Mouse (Mus musculus): ENCODE measurements around the gene Plcl1.
"Not testable (repeated sequence)": the region's sequence is repeated elsewhere in the genome, so short reads cannot be mapped to it uniquely, and the experiment has no call there.

Plcl1 gene

GRCm38 (mm10) chr1:55438617-55439016 lies 32.9 kb downstream of the Plcl1 start:
- no peak for DNase-seq (ENCODE audit: low read depth, low spot score)

GRCm38 (mm10) chr1:55445043-55445688 lies 39.4 kb downstream of the Plcl1 start:
- no peak for DNase-seq (ENCODE audit: low read depth, low spot score)

- DNase-seq (ENCODE audit: low read depth, low spot score): no peak
These were observed 39.9 kb downstream of the Plcl1 start for GRCm38 (mm10) chr1:55445689-55446044.

- no peak for DNase-seq (ENCODE audit: low read depth, low spot score)
These were observed 40.6 kb downstream of the Plcl1 start for GRCm38 (mm10) chr1:55446273-55446672.

- DNase-seq (ENCODE audit: low read depth, low spot score): no peak
These were observed 41.2 kb downstream of the Plcl1 start for GRCm38 (mm10) chr1:55446876-55447275.

- DNase-seq (ENCODE audit: low read depth, low spot score): no peak
These were observed 41.9 kb downstream of the Plcl1 start for GRCm38 (mm10) chr1:55447661-55448060.

GRCm38 (mm10) chr1:55448104-55448503 lies 42.4 kb downstream of the Plcl1 start:
- DNase-seq (ENCODE audit: low read depth, low spot score): no peak

- DNase-seq (ENCODE audit: low read depth, low spot score): no peak
These were observed 44.1 kb downstream of the Plcl1 start for GRCm38 (mm10) chr1:55449779-55450178.

- peak; percentile 95 for DNase-seq (ENCODE audit: low read depth, low spot score)
These were observed 48.4 kb downstream of the Plcl1 start for GRCm38 (mm10) chr1:55454119-55454518.

- DNase-seq (ENCODE audit: low read depth, low spot score): no peak
These were observed 56.6 kb downstream of the Plcl1 start for GRCm38 (mm10) chr1:55462301-55462700.

- no peak for DNase-seq (ENCODE audit: low read depth, low spot score)
These were observed 68.0 kb downstream of the Plcl1 start for GRCm38 (mm10) chr1:55473756-55474155.

GRCm38 (mm10) chr1:55474976-55475375 lies 69.3 kb downstream of the Plcl1 start:
- peak; percentile 31 for DNase-seq (ENCODE audit: low read depth, low spot score)

- not testable (repeated sequence) for DNase-seq (ENCODE audit: low read depth, low spot score)
These were observed 81.7 kb downstream of the Plcl1 start for GRCm38 (mm10) chr1:55487371-55487770.

GRCm38 (mm10) chr1:55488261-55488660 lies 82.5 kb downstream of the Plcl1 start:
- DNase-seq (ENCODE audit: low read depth, low spot score): no peak

GRCm38 (mm10) chr1:55489355-55489754 lies 83.6 kb downstream of the Plcl1 start:
- DNase-seq (ENCODE audit: low read depth, low spot score): peak; percentile 87

GRCm38 (mm10) chr1:55499872-55500271 lies 94.2 kb downstream of the Plcl1 start:
- peak; percentile 76 for DNase-seq (ENCODE audit: low read depth, low spot score)

- DNase-seq (ENCODE audit: low read depth, low spot score): peak; percentile 40
These were observed 95.4 kb downstream of the Plcl1 start for GRCm38 (mm10) chr1:55500981-55501682.

GRCm38 (mm10) chr1:55505811-55506210 lies 100.1 kb downstream of the Plcl1 start:
- DNase-seq (ENCODE audit: low read depth, low spot score): no peak

- DNase-seq (ENCODE audit: low read depth, low spot score): no peak
These were observed 101.3 kb downstream of the Plcl1 start for GRCm38 (mm10) chr1:55507061-55507460.

- DNase-seq (ENCODE audit: low read depth, low spot score): no peak
These were observed 103.9 kb downstream of the Plcl1 start for GRCm38 (mm10) chr1:55509587-55509986.

GRCm38 (mm10) chr1:55512165-55512564 lies 106.4 kb downstream of the Plcl1 start:
- no peak for DNase-seq (ENCODE audit: low read depth, low spot score)

- DNase-seq (ENCODE audit: low read depth, low spot score): not testable (repeated sequence)
These were observed 107.1 kb downstream of the Plcl1 start for GRCm38 (mm10) chr1:55512799-55513198.

GRCm38 (mm10) chr1:55517182-55517581 lies 111.5 kb downstream of the Plcl1 start:
- peak; percentile 36 for DNase-seq (ENCODE audit: low read depth, low spot score)

All from brain, adult 2 months (tissue).